Mouse (Mus musculus): ENCODE measurements around the gene Lrmda. TPM values are rescaled to one million over a fixed set of nuclear protein-coding genes. Genes with fewer than 3 reads are reported as not detected.

The Lrmda gene
- total and polyA plus RNA-seq, 3 experiments: 0.43 to 1.1 (median 1.0) TPM

GRCm38 (mm10) chr14:22091306-22091705, 71.8 kb downstream of the Lrmda start:
- no peaks in the 10 kb centered on the region for H3K79me2 ChIP-seq (replicated peaks; ENCODE audit: control insufficient read depth, insufficient read depth, low read length)
- intact Hi-C loops (cut with DNase I): loop anchor here (5.0 kb wide), 1 partner anchor 44 kb away; no protein-coding TSS in a partner anchor
- 67% methylated on average over 4 of the region's 4 CpGs for WGBS
- no peak for DNase-seq
- no peak overlapping the region for H3K27ac ChIP-seq
- no peak overlapping the region for H3K9ac ChIP-seq (ENCODE audit: low read depth, low read length)
- no peak overlapping the region for H3K4me3 ChIP-seq
- no peak for TF ChIP-seq EP300 (IDR thresholded peaks at IDR 0.05; ENCODE audit: insufficient read depth, low read depth, low read length)
- no peak for TF ChIP-seq POLR2A (IDR thresholded peaks at IDR 0.05; ENCODE audit: insufficient read depth, low read depth, low read length)
- TF ChIP-seq CTCF (IDR thresholded peaks at IDR 0.05): no peak
- H3K36me3 ChIP-seq (ENCODE audit: control insufficient read depth, insufficient read depth, low read length): no peaks in the 10 kb centered on the region
- H3K4me1 ChIP-seq (ENCODE audit: control insufficient read depth, insufficient read depth, low read length): no peaks in the 10 kb centered on the region
- H3K27me3 ChIP-seq (ENCODE audit: control insufficient read depth, insufficient read depth, low read length): no peaks in the 10 kb centered on the region

GRCm38 (mm10) chr14:22093124-22093523, 73.6 kb downstream of the Lrmda start:
- no peaks in the 10 kb centered on the region for H3K27me3 ChIP-seq (ENCODE audit: control insufficient read depth, insufficient read depth, low read length)
- no peaks in the 10 kb centered on the region for H3K79me2 ChIP-seq (replicated peaks; ENCODE audit: control insufficient read depth, insufficient read depth, low read length)
- no peak overlapping the region for H3K4me3 ChIP-seq
- intact Hi-C loops (cut with DNase I): loop anchor here (5.0 kb wide), 1 partner anchor 46 kb away; no protein-coding TSS in a partner anchor
- H3K27ac ChIP-seq: no peak overlapping the region
- 21% methylated on average over 8 of the region's 8 CpGs for WGBS
- H3K4me1 ChIP-seq (ENCODE audit: control insufficient read depth, insufficient read depth, low read length): no peaks in the 10 kb centered on the region
- no peak overlapping the region for H3K9ac ChIP-seq (ENCODE audit: low read depth, low read length)
- no peak for DNase-seq
- TF ChIP-seq POLR2A (IDR thresholded peaks at IDR 0.05; ENCODE audit: insufficient read depth, low read depth, low read length) (no peak), CTCF (IDR thresholded peaks at IDR 0.05) (no peak), EP300 (IDR thresholded peaks at IDR 0.05; ENCODE audit: insufficient read depth, low read depth, low read length) (no peak)
- no peaks in the 10 kb centered on the region for H3K36me3 ChIP-seq (ENCODE audit: control insufficient read depth, insufficient read depth, low read length)

GRCm38 (mm10) chr14:22101961-22102805, 82.7 kb downstream of the Lrmda start:
- Histone ChIP-seq H3K4me3 (no peak overlapping the region), H3K36me3 (ENCODE audit: control insufficient read depth, insufficient read depth, low read length) (peaks cover 3% of the 10 kb centered on the region), H3K4me1 (ENCODE audit: control insufficient read depth, insufficient read depth, low read length) (peaks cover 6% of the 10 kb centered on the region), H3K79me2 (replicated peaks; ENCODE audit: control insufficient read depth, insufficient read depth, low read length) (no peaks in the 10 kb centered on the region), H3K9ac (ENCODE audit: low read depth, low read length) (no peak overlapping the region), H3K27me3 (ENCODE audit: control insufficient read depth, insufficient read depth, low read length) (no peaks in the 10 kb centered on the region), H3K27ac (peak overlapping the region; percentile 52)
- 56% methylated on average over 14 of the region's 14 CpGs for WGBS
- TF ChIP-seq EP300 (IDR thresholded peaks at IDR 0.05; ENCODE audit: insufficient read depth, low read depth, low read length) (no peak), CTCF (IDR thresholded peaks at IDR 0.05) (no peak), POLR2A (IDR thresholded peaks at IDR 0.05; ENCODE audit: insufficient read depth, low read depth, low read length) (no peak)
- peak in 1 of 2 experiments; percentile 19 for DNase-seq
- intact Hi-C loops (cut with DNase I): loop anchor here (5.0 kb wide), 1 partner anchor 115 kb away; the partner anchor contains the start of gene Zfp503

GRCm38 (mm10) chr14:22105855-22106254, 86.3 kb downstream of the Lrmda start:
- H3K4me1 ChIP-seq (ENCODE audit: control insufficient read depth, insufficient read depth, low read length): peaks cover 6% of the 10 kb centered on the region
- H3K27me3 ChIP-seq (ENCODE audit: control insufficient read depth, insufficient read depth, low read length): no peaks in the 10 kb centered on the region
- WGBS: 88% methylated on average over 4 of the region's 4 CpGs
- peaks cover 3% of the 10 kb centered on the region for H3K36me3 ChIP-seq (ENCODE audit: control insufficient read depth, insufficient read depth, low read length)
- H3K9ac ChIP-seq (ENCODE audit: low read depth, low read length): no peak overlapping the region
- H3K27ac ChIP-seq: no peak overlapping the region
- no peaks in the 10 kb centered on the region for H3K79me2 ChIP-seq (replicated peaks; ENCODE audit: control insufficient read depth, insufficient read depth, low read length)
- intact Hi-C loops (cut with DNase I): no loop called here
- TF ChIP-seq POLR2A (IDR thresholded peaks at IDR 0.05; ENCODE audit: insufficient read depth, low read depth, low read length): no peak
- TF ChIP-seq CTCF (IDR thresholded peaks at IDR 0.05): no peak
- no peak overlapping the region for H3K4me3 ChIP-seq
- no peak for DNase-seq

- intact Hi-C loops (cut with DNase I): no loop called here
- H3K27ac ChIP-seq: no peak overlapping the region
- H3K27me3 ChIP-seq (ENCODE audit: control insufficient read depth, insufficient read depth, low read length): no peaks in the 10 kb centered on the region
- DNase-seq: no peak
- peaks cover 6% of the 10 kb centered on the region for H3K4me1 ChIP-seq (ENCODE audit: control insufficient read depth, insufficient read depth, low read length)
- H3K9ac ChIP-seq (ENCODE audit: low read depth, low read length): no peak overlapping the region
- peaks cover 3% of the 10 kb centered on the region for H3K36me3 ChIP-seq (ENCODE audit: control insufficient read depth, insufficient read depth, low read length)
- TF ChIP-seq EP300 (IDR thresholded peaks at IDR 0.05; ENCODE audit: insufficient read depth, low read depth, low read length) (no peak), CTCF (IDR thresholded peaks at IDR 0.05) (no peak), POLR2A (IDR thresholded peaks at IDR 0.05; ENCODE audit: insufficient read depth, low read depth, low read length) (no peak)
- H3K4me3 ChIP-seq: no peak overlapping the region
- WGBS: 85% methylated on average over 3 of the region's 3 CpGs
- H3K79me2 ChIP-seq (replicated peaks; ENCODE audit: control insufficient read depth, insufficient read depth, low read length): no peaks in the 10 kb centered on the region
These were observed 87.3 kb downstream of the Lrmda start for GRCm38 (mm10) chr14:22106777-22107176.

GRCm38 (mm10) chr14:22109423-22109822, 89.9 kb downstream of the Lrmda start:
- H3K4me3 ChIP-seq: no peak overlapping the region
- H3K36me3 ChIP-seq (ENCODE audit: control insufficient read depth, insufficient read depth, low read length): no peaks in the 10 kb centered on the region
- TF ChIP-seq CTCF (IDR thresholded peaks at IDR 0.05): no peak
- no peak for TF ChIP-seq POLR2A (IDR thresholded peaks at IDR 0.05; ENCODE audit: insufficient read depth, low read depth, low read length)
- no peak for TF ChIP-seq EP300 (IDR thresholded peaks at IDR 0.05; ENCODE audit: insufficient read depth, low read depth, low read length)
- no peak for DNase-seq
- no peak overlapping the region for H3K27ac ChIP-seq
- intact Hi-C loops (cut with DNase I): no loop called here
- no peak overlapping the region for H3K9ac ChIP-seq (ENCODE audit: low read depth, low read length)
- WGBS: 69% methylated on average over 4 of the region's 4 CpGs
- no peaks in the 10 kb centered on the region for H3K4me1 ChIP-seq (ENCODE audit: control insufficient read depth, insufficient read depth, low read length)
- H3K27me3 ChIP-seq (ENCODE audit: control insufficient read depth, insufficient read depth, low read length): no peaks in the 10 kb centered on the region
- no peaks in the 10 kb centered on the region for H3K79me2 ChIP-seq (replicated peaks; ENCODE audit: control insufficient read depth, insufficient read depth, low read length)

Measured in heart, adult 2 months (tissue).